Mouse (Mus musculus) small intestine, adult 2 months (tissue): ENCODE data around the gene Six5.

Experiments used
- CTCF ChIP-seq: fragments of 200-500 bp; IDR thresholded peaks from 2 replicates; pipeline ENCODE4 v1.5.1; 2012; ENCODE audit warnings: low read depth, mild to moderate bottlenecking, control low read depth, inconsistent platforms, low read length, moderate library complexity, mixed read lengths; ENCODE audit not compliant: insufficient replicate concordance, insufficient read length; ENCODE audit errors: extremely low read depth
- POLR2A ChIP-seq: fragments of 200-500 bp; IDR thresholded peaks from 2 replicates; pipeline ENCODE4 v1.6.1; 2012; ENCODE audit warnings: low read depth, mild to moderate bottlenecking, control low read depth, inconsistent platforms, low read length, moderate library complexity

DNA sequence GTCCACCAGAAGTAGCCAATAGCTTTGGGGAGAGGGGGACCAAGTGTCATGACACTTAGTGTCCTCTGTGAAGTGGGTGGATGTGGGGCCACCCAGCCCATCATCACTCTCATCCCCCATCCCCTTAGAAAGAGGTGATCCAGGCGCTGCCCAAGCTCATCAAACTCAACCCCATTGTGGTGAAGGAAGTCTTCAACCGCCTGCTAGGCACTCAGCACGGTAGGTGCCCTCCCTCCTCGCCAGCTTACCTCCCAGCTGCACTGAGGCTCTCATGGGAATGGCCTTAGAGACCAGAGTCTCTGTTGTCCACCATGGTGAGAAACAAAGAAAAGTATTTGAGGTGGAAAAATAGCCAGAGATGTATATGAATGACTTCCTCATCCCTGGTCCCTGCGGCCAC lies 45.1 kb upstream of the Six5 start:
- no peak for TF ChIP-seq CTCF
- TF ChIP-seq POLR2A, result no peak
